Mouse (Mus musculus) lung, embryonic 14.5 days (tissue): ENCODE measurements around the gene Ly6g5b. TPM values are rescaled to one million over a fixed set of nuclear protein-coding genes. Genes with fewer than 3 reads are reported as not detected.

Experiments
- ATAC-seq: fragments of 200-750 bp; cut with Nextera tagmentation; 2 replicates; pipeline ENCODE4 v1.8.0; 2017; ENCODE audit warnings: mild to moderate bottlenecking, moderate TSS enrichment, moderate library complexity; ENCODE audit not compliant: insufficient read depth
- DNase-seq: peaks from one replicate; pipeline ENCODE4 v3.0.0-alpha.2; 2015
- H3K27ac ChIP-seq: fragments of 300-500 bp; sonication (generic); 2 replicates; pipeline ENCODE4 v1.5.1; 2014; ENCODE audit warnings: low read depth, mild to moderate bottlenecking, moderate library complexity
- H3K27me3 ChIP-seq: fragments of 300-500 bp; sonication (generic); 2 replicates; pipeline ENCODE4 v1.6.1; 2014; ENCODE audit warnings: low read length, control low read depth; ENCODE audit not compliant: insufficient read depth
- H3K36me3 ChIP-seq: fragments of 300-500 bp; sonication (generic); 2 replicates; pipeline ENCODE4 v1.6.1; 2014; ENCODE audit warnings: control low read depth; ENCODE audit not compliant: insufficient read depth
- H3K4me1 ChIP-seq: fragments of 300-500 bp; sonication (generic); 2 replicates; pipeline ENCODE4 v1.6.1; 2014; ENCODE audit warnings: antibody characterized with exemption, control low read depth; ENCODE audit not compliant: insufficient read depth
- H3K4me2 ChIP-seq: fragments of 300-500 bp; sonication (generic); 2 replicates; pipeline ENCODE4 v1.6.1; 2014; ENCODE audit warnings: mild to moderate bottlenecking
- H3K4me3 ChIP-seq: fragments of 300-500 bp; sonication (generic); 2 replicates; pipeline ENCODE4 v1.5.1; 2014; ENCODE audit warnings: low read depth, low read length
- H3K9ac ChIP-seq: fragments of 300-500 bp; sonication (generic); 2 replicates; pipeline ENCODE4 v1.6.1; 2014
- H3K9me3 ChIP-seq: fragments of 300-500 bp; sonication (generic); 2 replicates; pipeline ENCODE4 v1.6.1; 2016; ENCODE audit warnings: low read depth, low read length, control low read depth
- CTCF ChIP-seq: IDR thresholded peaks from 2 replicates; pipeline ENCODE4 v1.5.1; 2016; ENCODE audit warnings: antibody characterized with exemption, low read depth
- WGBS: fragments of 180-500 bp; shearing (Covaris S2); extraction: QIAGEN DNeasy Blood & Tissue Kit; methylation state at CpG from one replicate; pipeline ENCODE4 v1.1.7; 2014; 5-methylcytosine and 5-hydroxymethylcytosine counted together
- polyA plus RNA-seq: library from polyadenylated mRNA; unstranded; fragments of >200 nt; fragmentation: Nextera tagmentation; extraction: Ambion mirVana; gene quantifications from 2 replicates; pipeline ENCODE4 v1.2.1, GENCODE M21; 2014

Ly6g5b gene
- polyA plus RNA-seq: 1.1 TPM in 2 replicates

- peak; percentile 58 for TF ChIP-seq CTCF
- 0 out of 2 replicates have a peak, but pooled peaks cover 3% of the 10 kb centered on the region for H3K4me1 ChIP-seq
- DNase-seq (peak; percentile 53), ATAC-seq (no peak)
- H3K4me2 ChIP-seq: no peak within 1 kb of the TSS
- no peaks in the 10 kb centered on the region for H3K9me3 ChIP-seq
- WGBS: 84% methylated on average over 8 of the region's 8 CpGs
- no peak within 1 kb of the TSS for H3K9ac ChIP-seq
- H3K27me3 ChIP-seq: no peaks in the 10 kb centered on the region
- no peak within 1 kb of the TSS for H3K4me3 ChIP-seq
- peaks cover 52% of the 10 kb centered on the region for H3K36me3 ChIP-seq
- no peak within 1 kb of the TSS for H3K27ac ChIP-seq
These were observed at the start of gene Ly6g5b for GRCm38 (mm10) chr17:35115046-35116019. Gene Ly6g5b, minus strand, starts transcription at chr17:35115428.

GRCm38 (mm10) chr17:35164218-35164567 is 49.0 kb upstream of the Ly6g5b start:
- H3K9ac ChIP-seq: peak overlapping the region; percentile 98
- H3K4me2 ChIP-seq: peak overlapping the region; percentile 99
- peaks cover 13% of the 10 kb centered on the region; the same call in 1 of the 2 replicates for H3K4me1 ChIP-seq
- peak overlapping the region; percentile 100 for H3K4me3 ChIP-seq
- peaks cover 38% of the 10 kb centered on the region for H3K36me3 ChIP-seq
- H3K9me3 ChIP-seq: no peaks in the 10 kb centered on the region
- no peak for DNase-seq
- no peaks in the 10 kb centered on the region for H3K27me3 ChIP-seq
- no peak for TF ChIP-seq CTCF
- 0% methylated on average over 28 of the region's 28 CpGs for WGBS
- peak overlapping the region; percentile 99 for H3K27ac ChIP-seq
- ATAC-seq: no peak

- no peak for TF ChIP-seq CTCF
- Histone ChIP-seq H3K27ac (peak overlapping the region; percentile 99; the same call in 1 of the 2 replicates), H3K27me3 (no peaks in the 10 kb centered on the region), H3K4me3 (peak overlapping the region; percentile 100), H3K4me2 (peak overlapping the region; percentile 99), H3K9me3 (no peaks in the 10 kb centered on the region), H3K4me1 (peaks cover 13% of the 10 kb centered on the region; the same call in 1 of the 2 replicates), H3K9ac (peak overlapping the region; percentile 98), H3K36me3 (peaks cover 45% of the 10 kb centered on the region)
- no peak for ATAC-seq
- no peak for DNase-seq
- 11% methylated on average over 8 of the region's 8 CpGs for WGBS
These were observed 48.3 kb upstream of the Ly6g5b start for GRCm38 (mm10) chr17:35163326-35164081.

- peak overlapping the region; percentile 99 for H3K4me2 ChIP-seq
- 19% methylated on average over 12 of the region's 12 CpGs for WGBS
- DNase-seq: peak; percentile 39
- no peak for ATAC-seq
- peak overlapping the region; percentile 100 for H3K4me3 ChIP-seq
- H3K4me1 ChIP-seq: peaks cover 13% of the 10 kb centered on the region; the same call in 1 of the 2 replicates
- peaks cover 53% of the 10 kb centered on the region for H3K36me3 ChIP-seq
- no peaks in the 10 kb centered on the region for H3K9me3 ChIP-seq
- H3K9ac ChIP-seq: peak overlapping the region; percentile 98
- H3K27ac ChIP-seq: no peak overlapping the region
- no peaks in the 10 kb centered on the region for H3K27me3 ChIP-seq
- no peak for TF ChIP-seq CTCF
These were observed 47.5 kb upstream of the Ly6g5b start for GRCm38 (mm10) chr17:35162730-35163129.

- 56% methylated on average over 14 of the region's 14 CpGs for WGBS
- Histone ChIP-seq H3K4me1 (peaks cover 13% of the 10 kb centered on the region; the same call in 1 of the 2 replicates), H3K27ac (no peak overlapping the region), H3K9me3 (no peaks in the 10 kb centered on the region), H3K36me3 (peaks cover 59% of the 10 kb centered on the region), H3K4me2 (peak overlapping the region; percentile 99), H3K4me3 (peak overlapping the region; percentile 100), H3K27me3 (no peaks in the 10 kb centered on the region), H3K9ac (peak overlapping the region; percentile 98)
- ATAC-seq (no peak), DNase-seq (no peak)
- TF ChIP-seq CTCF: no peak
These were observed 46.9 kb upstream of the Ly6g5b start for GRCm38 (mm10) chr17:35162121-35162520.

- Histone ChIP-seq H3K27me3 (no peaks in the 10 kb centered on the region), H3K9ac (no peak overlapping the region), H3K9me3 (no peaks in the 10 kb centered on the region), H3K4me2 (peak overlapping the region; percentile 99; the same call in 1 of the 2 replicates), H3K4me3 (no peak overlapping the region), H3K36me3 (peaks cover 66% of the 10 kb centered on the region), H3K4me1 (peaks cover 13% of the 10 kb centered on the region; the same call in 1 of the 2 replicates), H3K27ac (no peak overlapping the region)
- ATAC-seq (no peak), DNase-seq (no peak)
- 83% methylated on average over 11 of the region's 11 CpGs for WGBS
- TF ChIP-seq CTCF: no peak
These were observed 46.2 kb upstream of the Ly6g5b start for GRCm38 (mm10) chr17:35161421-35161820.
